Mouse (Mus musculus) limb, embryonic 13.5 days (tissue): Measurements from ENCODE around the gene Nckap5. TPM values are rescaled to one million over a fixed set of nuclear protein-coding genes. Genes with fewer than 3 reads are reported as not detected.
"Not testable (repeated sequence)": the region's sequence is repeated elsewhere in the genome, so short reads cannot be mapped to it uniquely, and the experiment has no call there.

ENCODE experiments used
- ATAC-seq: fragments of 200-750 bp; cut with Nextera tagmentation; 2 replicates; pipeline ENCODE4 v1.8.0; 2017; ENCODE audit warnings: low read depth, moderate number of reproducible peaks, moderate TSS enrichment; ENCODE audit not compliant: low FRiP score
- H3K27ac ChIP-seq: fragments of 300-500 bp; sonication (generic); 2 replicates; pipeline ENCODE4 v1.5.1; 2015; ENCODE audit warnings: inconsistent platforms, mild to moderate bottlenecking, moderate library complexity
- H3K27me3 ChIP-seq: fragments of 300-500 bp; sonication (generic); 2 replicates; pipeline ENCODE4 v1.6.1; 2015; ENCODE audit warnings: mild to moderate bottlenecking, inconsistent platforms
- H3K36me3 ChIP-seq: fragments of 300-500 bp; sonication (generic); 2 replicates; pipeline ENCODE4 v1.6.1; 2015; ENCODE audit warnings: inconsistent platforms, mild to moderate bottlenecking, moderate library complexity
- H3K4me1 ChIP-seq: fragments of 300-500 bp; sonication (generic); 2 replicates; pipeline ENCODE4 v1.6.1; 2015; ENCODE audit warnings: inconsistent platforms
- H3K4me2 ChIP-seq: fragments of 300-500 bp; sonication (generic); replicated peaks from 2 replicates; pipeline ENCODE4 v1.6.1; 2015; ENCODE audit warnings: inconsistent platforms, mild to moderate bottlenecking, moderate library complexity
- H3K4me3 ChIP-seq: fragments of 300-500 bp; sonication (generic); 2 replicates; pipeline ENCODE4 v1.5.1; 2015; ENCODE audit warnings: moderate library complexity, mild to moderate bottlenecking, inconsistent platforms
- H3K9ac ChIP-seq: fragments of 300-500 bp; sonication (generic); 2 replicates; pipeline ENCODE4 v1.6.1; 2015; ENCODE audit warnings: mild to moderate bottlenecking, inconsistent platforms
- H3K9me3 ChIP-seq: fragments of 300-500 bp; sonication (generic); 2 replicates; pipeline ENCODE4 v1.6.1; 2016; ENCODE audit warnings: inconsistent platforms
- WGBS: fragments of 180-500 bp; shearing (Covaris S2); methylation state at CpG from one replicate; pipeline ENCODE4 v1.1.7; 2015; 5-methylcytosine and 5-hydroxymethylcytosine counted together
- polyA plus RNA-seq: library from polyadenylated mRNA; unstranded; fragments of >200 nt; fragmentation: Nextera tagmentation; extraction: Ambion mirVana; gene quantifications from 2 replicates; pipeline ENCODE4 v1.2.1, GENCODE M21; 2015

The Nckap5 gene
- polyA plus RNA-seq, 1 experiment from 2014 or later, result 13.5 TPM

DNA sequence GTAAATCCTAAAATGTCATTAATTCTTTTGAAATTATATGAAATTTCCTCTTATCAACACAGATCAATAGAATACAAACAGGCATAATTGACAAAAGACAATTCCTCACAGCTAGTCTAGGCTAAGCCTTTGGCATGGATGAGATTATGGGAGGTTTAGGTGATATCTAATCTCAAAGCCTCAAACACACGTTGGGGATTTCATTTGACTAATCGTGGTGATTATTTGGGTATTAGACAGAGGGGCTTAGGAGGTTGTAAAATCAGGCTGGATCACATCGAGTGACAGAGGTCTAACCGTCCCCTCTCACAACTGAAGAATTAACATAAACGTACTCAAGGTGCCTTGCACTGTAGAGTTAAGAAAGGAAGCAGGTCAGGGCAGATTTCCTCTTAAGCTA, 674.8 kb downstream of the Nckap5 start:
- no peaks in the 10 kb centered on the region for H3K27me3 ChIP-seq
- ATAC-seq, result no peak
- H3K27ac ChIP-seq, result no peak overlapping the region
- H3K9me3 ChIP-seq, result no peaks in the 10 kb centered on the region
- no peak overlapping the region for H3K4me3 ChIP-seq
- H3K36me3 ChIP-seq, result no peaks in the 10 kb centered on the region
- WGBS, result 51% methylated on average over 5 of the region's 5 CpGs
- no peak overlapping the region for H3K9ac ChIP-seq
- H3K4me1 ChIP-seq, result no peaks in the 10 kb centered on the region
- no peak overlapping the region for H3K4me2 ChIP-seq

DNA sequence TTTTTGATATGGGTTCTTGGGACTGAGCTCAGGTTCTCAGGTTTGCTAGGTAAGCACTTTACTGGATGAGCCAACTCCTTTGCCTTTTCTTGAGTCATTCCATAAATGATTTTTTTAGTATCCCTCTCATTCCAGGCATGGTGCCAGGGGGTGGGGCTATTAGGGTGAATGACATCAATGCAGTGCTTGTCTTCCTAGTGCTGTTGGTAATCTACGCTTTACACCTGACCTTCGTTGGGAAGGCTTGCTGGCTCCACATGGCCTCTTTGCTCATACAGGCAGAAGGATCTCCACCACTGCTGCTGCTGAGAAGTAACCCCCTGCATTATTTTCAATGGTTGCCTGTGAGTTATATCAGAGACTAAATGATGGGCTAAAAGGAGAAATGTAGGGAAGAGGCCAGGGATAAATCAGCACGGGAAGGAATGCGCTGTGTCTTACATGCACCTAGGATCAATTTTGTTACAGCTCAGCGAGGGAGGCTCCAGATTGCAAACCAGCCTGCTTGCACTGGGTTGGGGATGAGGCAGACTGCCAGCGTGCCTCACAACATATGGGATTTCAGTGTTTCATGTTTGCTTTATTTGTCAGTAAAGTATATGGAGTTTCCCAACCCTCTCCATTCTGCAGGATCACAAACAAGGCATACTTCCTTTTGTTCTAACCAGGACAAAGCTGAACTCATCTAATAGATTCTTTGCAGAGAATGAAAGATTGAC, 676.9 kb downstream of the Nckap5 start:
- H3K27ac ChIP-seq, result no peak overlapping the region
- no peak overlapping the region for H3K9ac ChIP-seq
- WGBS, result 82% methylated on average over 6 of the region's 6 CpGs
- H3K9me3 ChIP-seq, result no peaks in the 10 kb centered on the region
- H3K4me1 ChIP-seq, result no peaks in the 10 kb centered on the region
- H3K27me3 ChIP-seq, result no peaks in the 10 kb centered on the region
- no peak overlapping the region for H3K4me3 ChIP-seq
- no peak overlapping the region for H3K4me2 ChIP-seq
- H3K36me3 ChIP-seq, result no peaks in the 10 kb centered on the region
- no peak for ATAC-seq

DNA sequence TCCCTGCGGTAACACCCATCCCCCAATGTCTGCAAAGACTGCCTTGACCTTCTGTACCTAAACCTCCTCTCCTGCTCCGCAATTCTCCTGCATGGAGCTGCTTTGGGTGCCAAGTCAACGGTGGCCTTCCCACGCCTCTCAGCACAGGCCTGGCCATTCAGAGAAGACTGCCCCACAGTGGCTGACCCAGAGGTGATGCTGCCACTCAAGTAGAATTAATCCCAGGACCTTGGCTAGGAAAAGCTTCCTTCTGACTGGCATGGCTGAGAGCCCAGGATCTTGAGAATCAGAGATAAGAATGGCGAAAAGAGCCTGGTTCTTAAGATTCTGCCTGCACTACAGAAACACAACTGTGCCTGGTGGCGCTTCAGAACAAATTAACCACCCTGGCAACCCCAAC, 678.4 kb downstream of the Nckap5 start:
- no peak for ATAC-seq
- H3K27ac ChIP-seq, result no peak overlapping the region

DNA sequence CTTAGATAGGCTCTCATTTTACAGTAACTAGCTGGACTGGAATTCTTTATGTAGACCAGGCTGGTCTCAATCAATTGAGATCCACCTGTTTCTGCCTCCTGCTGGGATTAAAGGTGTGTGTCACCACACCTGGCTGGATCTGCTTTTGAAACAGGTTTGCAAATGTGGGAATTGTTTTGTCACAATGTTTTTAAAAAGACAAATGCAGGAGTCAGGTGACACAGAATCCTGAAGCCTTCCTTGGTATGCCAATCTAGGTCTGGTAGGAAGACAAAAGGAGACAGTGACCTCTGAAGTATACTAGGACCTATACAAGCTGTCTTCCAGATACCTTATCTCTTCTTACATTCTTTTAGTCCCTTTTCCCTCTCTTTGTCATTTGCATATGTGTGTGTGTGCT, 680.6 kb downstream of the Nckap5 start:
- no peaks in the 10 kb centered on the region for H3K36me3 ChIP-seq
- no peaks in the 10 kb centered on the region for H3K4me1 ChIP-seq
- ATAC-seq, result no peak
- H3K9me3 ChIP-seq, result no peaks in the 10 kb centered on the region
- no peak overlapping the region for H3K9ac ChIP-seq
- H3K27ac ChIP-seq, result no peak overlapping the region
- no peak overlapping the region for H3K4me3 ChIP-seq
- no peaks in the 10 kb centered on the region for H3K27me3 ChIP-seq
- H3K4me2 ChIP-seq, result no peak overlapping the region

More for the DNA sequence above, 678.4 kb downstream of the Nckap5 start:
- Histone ChIP-seq H3K9ac (no peak overlapping the region), H3K4me3 (no peak overlapping the region), H3K4me2 (no peak overlapping the region), H3K9me3 (no peaks in the 10 kb centered on the region), H3K4me1 (no peaks in the 10 kb centered on the region), H3K27me3 (no peaks in the 10 kb centered on the region), H3K36me3 (no peaks in the 10 kb centered on the region)
- 83% methylated on average over 6 of the region's 6 CpGs for WGBS

DNA sequence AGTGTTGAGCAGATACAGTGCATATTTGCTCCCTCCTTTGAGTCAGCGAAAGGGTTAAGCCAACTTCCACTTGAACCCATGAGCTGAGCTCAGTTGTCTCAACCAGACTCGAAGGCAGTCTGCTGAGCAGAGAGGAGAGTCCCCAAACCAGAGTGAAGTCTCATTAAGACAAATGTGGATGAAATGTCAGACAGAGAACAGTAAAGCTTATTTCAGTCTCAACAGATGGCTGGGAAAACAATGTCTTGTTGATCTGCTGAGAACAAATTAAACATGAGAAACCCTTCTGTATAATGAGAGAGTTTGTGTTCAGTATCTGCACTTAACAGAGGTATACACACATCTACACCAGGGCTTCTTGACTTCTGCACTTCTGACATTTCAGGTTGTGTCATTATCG, 694.9 kb downstream of the Nckap5 start:
- 78% methylated on average over 3 of the region's 3 CpGs for WGBS
- Histone ChIP-seq H3K4me3 (no peak overlapping the region), H3K4me2 (no peak overlapping the region), H3K36me3 (no peaks in the 10 kb centered on the region), H3K9ac (no peak overlapping the region), H3K27me3 (no peaks in the 10 kb centered on the region), H3K27ac (no peak overlapping the region), H3K9me3 (no peaks in the 10 kb centered on the region), H3K4me1 (no peaks in the 10 kb centered on the region)
- no peak for ATAC-seq

DNA sequence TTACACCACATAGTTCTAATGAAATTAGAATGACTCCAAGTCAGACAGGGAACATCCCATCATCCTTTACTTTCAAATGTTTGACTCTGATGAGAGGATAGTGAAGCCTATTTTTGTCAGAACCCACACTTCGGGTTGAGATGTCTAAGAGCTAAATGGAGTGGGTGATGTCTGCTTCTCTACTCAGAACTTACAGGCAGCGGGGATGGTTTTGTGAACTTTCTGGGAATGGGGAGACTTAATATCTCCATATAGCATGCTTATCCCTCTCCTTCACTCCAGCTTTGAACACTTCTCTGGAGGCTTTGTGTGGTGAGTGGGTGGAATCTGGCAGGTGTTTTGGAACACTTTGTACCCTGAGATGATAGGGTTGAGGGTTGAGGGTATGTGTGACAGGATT, 698.3 kb downstream of the Nckap5 start:
- Histone ChIP-seq H3K36me3 (no peaks in the 10 kb centered on the region), H3K4me2 (no peak overlapping the region), H3K4me3 (no peak overlapping the region), H3K9ac (no peak overlapping the region), H3K27ac (no peak overlapping the region), H3K27me3 (no peaks in the 10 kb centered on the region), H3K4me1 (no peaks in the 10 kb centered on the region), H3K9me3 (no peaks in the 10 kb centered on the region)
- 86% methylated on average over 2 of the region's 2 CpGs for WGBS
- no peak for ATAC-seq

DNA sequence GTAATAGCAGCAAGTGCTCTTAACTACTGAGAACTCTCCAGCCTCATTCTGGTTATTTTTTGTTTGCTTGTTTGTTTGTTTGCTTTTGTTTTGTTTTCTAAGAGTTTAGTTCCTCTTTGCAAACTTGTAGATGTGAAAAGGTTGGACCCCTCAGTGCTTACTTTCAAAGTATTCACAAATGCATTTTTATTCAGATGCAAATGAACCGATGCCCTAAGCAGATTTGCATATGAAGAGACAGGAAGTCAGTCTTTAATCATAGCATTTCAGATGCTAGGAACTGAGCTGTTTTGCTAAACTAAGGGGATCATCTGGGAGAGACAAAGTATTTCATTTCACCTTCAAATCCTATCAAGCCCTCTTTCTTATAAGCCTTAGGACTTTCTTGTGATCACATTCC, 701.5 kb downstream of the Nckap5 start:
- H3K27me3 ChIP-seq, result no peaks in the 10 kb centered on the region
- H3K9me3 ChIP-seq, result no peaks in the 10 kb centered on the region
- H3K9ac ChIP-seq, result no peak overlapping the region
- H3K4me1 ChIP-seq, result no peaks in the 10 kb centered on the region
- WGBS, result 44% methylated on average over 1 of the region's 1 CpGs
- no peak for ATAC-seq
- no peak overlapping the region for H3K4me2 ChIP-seq
- no peak overlapping the region for H3K4me3 ChIP-seq
- H3K27ac ChIP-seq, result no peak overlapping the region
- no peaks in the 10 kb centered on the region for H3K36me3 ChIP-seq

DNA sequence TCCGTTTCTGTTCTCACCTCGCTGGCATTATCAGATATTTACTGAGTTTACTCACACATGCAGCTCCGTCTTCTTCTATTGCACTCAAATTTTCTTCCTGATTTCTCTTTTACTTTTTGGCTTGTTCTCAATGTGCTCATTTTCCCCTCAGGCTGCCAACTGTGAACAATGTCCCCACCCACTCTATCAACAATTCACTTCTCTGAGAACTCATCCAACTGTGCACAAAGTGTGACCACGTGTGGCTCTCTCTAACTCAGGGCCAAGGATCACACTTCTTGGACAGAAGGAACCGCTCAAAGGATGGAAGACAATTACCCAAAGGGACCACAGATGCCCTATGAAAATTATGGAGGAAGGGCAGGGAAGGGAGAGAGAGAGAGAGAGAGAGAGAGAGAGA, 707.5 kb downstream of the Nckap5 start:
- Histone ChIP-seq H3K27ac (no peak overlapping the region), H3K4me1 (0 out of 2 replicates have a peak, but pooled peaks cover 5% of the 10 kb centered on the region), H3K9me3 (no peaks in the 10 kb centered on the region), H3K27me3 (no peaks in the 10 kb centered on the region), H3K4me3 (no peak overlapping the region), H3K4me2 (no peak overlapping the region), H3K9ac (no peak overlapping the region), H3K36me3 (no peaks in the 10 kb centered on the region)
- 83% methylated on average over 5 of the region's 5 CpGs for WGBS
- ATAC-seq, result no peak

DNA sequence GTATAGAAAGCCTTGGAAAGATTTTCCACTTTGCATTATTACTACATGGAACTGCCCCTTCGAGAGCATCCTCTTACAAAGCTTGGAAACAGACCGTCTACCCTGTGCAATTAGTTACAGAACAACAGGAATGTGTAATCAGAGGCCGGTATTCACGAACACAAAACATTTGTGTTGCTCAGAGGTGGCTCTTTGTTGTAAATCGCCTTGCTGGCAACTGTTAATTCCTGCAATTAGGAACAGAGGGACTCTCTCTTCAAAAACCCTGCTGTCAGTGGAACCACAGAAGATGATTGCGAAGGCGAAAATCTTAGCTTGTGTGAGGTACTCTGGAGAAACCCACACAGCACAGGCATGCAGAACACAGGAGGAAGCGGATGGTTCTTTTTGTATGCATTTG, 710.1 kb downstream of the Nckap5 start:
- Histone ChIP-seq H3K4me2 (no peak overlapping the region), H3K27ac (no peak overlapping the region), H3K9ac (no peak overlapping the region), H3K27me3 (no peaks in the 10 kb centered on the region), H3K4me3 (no peak overlapping the region), H3K4me1 (peaks cover 17% of the 10 kb centered on the region; the same call in 1 of the 2 replicates), H3K36me3 (no peaks in the 10 kb centered on the region), H3K9me3 (no peaks in the 10 kb centered on the region)
- no peak for ATAC-seq
- 41% methylated on average over 8 of the region's 8 CpGs for WGBS

DNA sequence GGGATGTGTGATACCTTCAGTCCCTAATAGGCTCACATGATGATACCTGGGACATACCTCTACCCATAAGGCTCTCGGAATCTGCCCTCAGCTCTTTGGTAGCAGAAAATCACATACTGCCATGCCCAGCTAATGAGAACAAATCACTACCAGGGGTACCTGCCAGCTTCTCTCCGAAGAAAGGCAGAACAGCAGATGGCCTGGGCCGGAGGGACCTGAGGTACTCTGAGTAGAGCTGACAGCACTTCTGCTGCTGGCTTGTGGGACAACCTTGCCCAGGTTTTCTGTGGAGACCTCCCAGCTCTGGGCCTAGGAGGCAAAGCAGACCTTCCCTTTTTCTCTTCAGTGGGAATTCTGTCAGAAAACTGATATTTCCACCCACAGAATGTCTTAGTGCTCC, 714.6 kb downstream of the Nckap5 start:
- H3K27ac ChIP-seq, result no peak overlapping the region; the same call in 1 of the 2 replicates
- H3K27me3 ChIP-seq, result no peaks in the 10 kb centered on the region
- peaks cover 17% of the 10 kb centered on the region; the same call in 1 of the 2 replicates for H3K4me1 ChIP-seq
- no peaks in the 10 kb centered on the region; the same call in 1 of the 2 replicates for H3K9me3 ChIP-seq
- ATAC-seq, result no peak
- WGBS, result 70% methylated on average over 3 of the region's 3 CpGs
- H3K4me3 ChIP-seq, result no peak overlapping the region
- H3K4me2 ChIP-seq, result no peak overlapping the region
- no peaks in the 10 kb centered on the region for H3K36me3 ChIP-seq
- H3K9ac ChIP-seq, result no peak overlapping the region

DNA sequence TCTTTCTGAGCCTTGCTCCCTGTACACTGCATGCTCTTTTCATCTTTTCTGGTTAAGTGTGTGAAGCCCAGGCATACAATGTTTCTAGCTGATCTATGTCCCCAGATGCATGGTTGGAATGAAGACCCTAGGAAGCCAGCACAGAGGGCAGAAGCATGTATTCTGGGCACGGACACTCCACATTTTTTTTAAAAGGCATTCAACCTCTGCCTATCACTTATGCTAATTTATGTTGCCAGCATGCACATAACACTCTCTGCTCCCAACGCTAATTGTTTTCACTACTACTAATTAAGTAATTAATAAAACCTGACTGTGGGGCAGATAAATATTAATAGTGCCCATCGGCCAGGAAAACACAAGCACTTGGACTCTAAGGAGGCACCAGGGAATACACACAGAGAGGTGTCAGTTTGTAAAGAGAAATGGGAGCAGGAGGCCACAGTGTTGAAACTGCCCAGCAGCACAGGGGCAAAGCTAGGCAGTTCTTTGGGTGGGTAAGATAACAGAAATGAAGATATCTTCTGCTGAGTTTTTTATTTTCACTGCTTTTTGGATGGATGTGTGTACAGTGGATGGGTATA, 724.8 kb downstream of the Nckap5 start:
- no peaks in the 10 kb centered on the region for H3K36me3 ChIP-seq
- no peak overlapping the region for H3K4me3 ChIP-seq
- H3K27me3 ChIP-seq, result no peaks in the 10 kb centered on the region
- no peaks in the 10 kb centered on the region for H3K4me1 ChIP-seq
- no peaks in the 10 kb centered on the region for H3K9me3 ChIP-seq
- H3K27ac ChIP-seq, result no peak overlapping the region
- no peak overlapping the region for H3K9ac ChIP-seq
- no peak for ATAC-seq
- no peak overlapping the region for H3K4me2 ChIP-seq
- WGBS, result 71% methylated on average over 3 of the region's 3 CpGs

DNA sequence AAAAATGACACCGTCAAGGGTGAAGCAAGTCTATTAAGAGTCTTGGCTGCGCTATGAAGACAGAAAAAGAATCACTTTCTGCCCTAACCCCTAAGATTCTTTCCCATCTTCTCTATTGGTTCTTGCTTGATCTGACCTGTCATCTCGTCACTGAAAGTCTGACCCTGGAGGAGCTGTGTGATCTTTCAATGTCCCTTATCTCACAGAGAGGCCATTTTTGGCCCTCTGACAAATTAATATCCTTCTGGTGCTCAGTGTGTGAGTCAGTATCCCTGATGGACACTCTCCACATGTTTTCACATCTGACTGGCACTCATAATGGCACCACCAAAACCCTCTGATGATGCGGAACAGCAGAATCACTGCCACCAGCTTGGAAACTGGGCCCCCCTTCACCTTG, 736.3 kb downstream of the Nckap5 start:
- no peaks in the 10 kb centered on the region for H3K27me3 ChIP-seq
- no peak overlapping the region for H3K4me2 ChIP-seq
- H3K9me3 ChIP-seq, result no peaks in the 10 kb centered on the region
- H3K36me3 ChIP-seq, result 0 out of 2 replicates have a peak, but pooled peaks cover 2% of the 10 kb centered on the region
- no peak overlapping the region for H3K9ac ChIP-seq
- ATAC-seq, result no peak
- H3K4me3 ChIP-seq, result no peak overlapping the region
- 90% methylated on average over 3 of the region's 4 CpGs for WGBS
- H3K4me1 ChIP-seq, result no peaks in the 10 kb centered on the region
- no peak overlapping the region for H3K27ac ChIP-seq

DNA sequence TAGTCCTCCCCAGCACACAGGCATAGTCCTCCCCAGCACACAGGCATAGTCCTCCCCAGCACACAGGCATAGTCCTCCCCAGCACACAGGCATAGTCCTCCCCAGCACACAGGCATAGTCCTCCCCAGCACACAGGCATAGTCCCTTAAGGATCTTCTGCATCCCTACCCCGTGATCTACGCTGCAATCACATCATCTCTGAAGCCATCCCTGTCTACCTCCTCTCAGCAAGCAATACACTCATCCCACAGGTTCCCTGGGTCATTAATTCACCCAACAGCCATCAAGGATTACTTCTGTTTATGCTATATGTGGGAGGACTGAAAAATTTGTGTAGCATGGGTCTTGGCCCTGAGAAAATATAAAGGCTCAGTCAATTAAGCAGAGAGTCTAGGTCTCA, 738.6 kb downstream of the Nckap5 start:
- not testable (repeated sequence) for H3K4me3 ChIP-seq, H3K27me3 ChIP-seq, H3K9ac ChIP-seq, H3K27ac ChIP-seq, H3K4me1 ChIP-seq, ATAC-seq, H3K9me3 ChIP-seq, H3K36me3 ChIP-seq, H3K4me2 ChIP-seq
- 96% methylated on average over 2 of the region's 2 CpGs for WGBS
